Mouse (Mus musculus) CH12.LX (cell line): Measurements from ENCODE around the gene Cela1.

Source experiments
- CHD2 ChIP-seq: IDR thresholded peaks from 2 replicates; pipeline ENCODE4 v1.6.1; 2011; ENCODE audit warnings: low read length, improper control_type of control experiment
- CTCF ChIP-seq, 2 experiments: IDR thresholded peaks in 1 of 2; conservative IDR thresholded peaks in 1 of 2; 2 replicates each; pipeline ENCODE4 v1.5.1; 2011 to 2012; ENCODE audit warnings: low read depth in 2 of 2, low read length in 2 of 2, improper control_type of control experiment in 1 of 2, inconsistent platforms in 1 of 2, mild to moderate bottlenecking in 1 of 2, moderate library complexity in 1 of 2
- EP300 ChIP-seq: IDR thresholded peaks from 2 replicates; pipeline ENCODE4 v1.6.1; 2011; ENCODE audit warnings: low read length, improper control_type of control experiment
- ETS1 ChIP-seq: conservative IDR thresholded peaks from 2 replicates; pipeline ENCODE4 v1.6.1; 2012; ENCODE audit warnings: low read depth, mild to moderate bottlenecking, inconsistent platforms, low read length, improper control_type of control experiment, moderate library complexity
- JUN ChIP-seq: IDR thresholded peaks from 2 replicates; pipeline ENCODE4 v1.6.1; 2011; ENCODE audit warnings: low read depth, mild to moderate bottlenecking, low read length, improper control_type of control experiment, moderate library complexity; ENCODE audit not compliant: insufficient read depth
- MAX ChIP-seq: IDR thresholded peaks from 2 replicates; pipeline ENCODE4 v1.6.1; 2011; ENCODE audit warnings: low read length, improper control_type of control experiment
- MAZ ChIP-seq: IDR thresholded peaks from 2 replicates; pipeline ENCODE4 v1.6.1; 2012; ENCODE audit warnings: low read depth, mild to moderate bottlenecking, inconsistent platforms, low read length, improper control_type of control experiment, moderate library complexity
- NRF1 ChIP-seq: IDR thresholded peaks from 2 replicates; pipeline ENCODE4 v1.6.1; 2014; ENCODE audit warnings: low read depth, mild to moderate bottlenecking, inconsistent platforms, low read length, improper control_type of control experiment, moderate library complexity
- POLR2A ChIP-seq: IDR thresholded peaks from 2 replicates; pipeline ENCODE4 v1.6.1; 2011; ENCODE audit warnings: low read depth, mild to moderate bottlenecking, improper control_type of control experiment, low read length
- RAD21 ChIP-seq: IDR thresholded peaks from 2 replicates; pipeline ENCODE4 v1.6.1; 2011; ENCODE audit warnings: low read depth, mild to moderate bottlenecking, low read length, improper control_type of control experiment, moderate library complexity
- RCOR1 ChIP-seq: conservative IDR thresholded peaks from 2 replicates; pipeline ENCODE4 v1.6.1; 2012; ENCODE audit warnings: low read depth, mild to moderate bottlenecking, inconsistent platforms, low read length, improper control_type of control experiment
- USF2 ChIP-seq: conservative IDR thresholded peaks from 2 replicates; pipeline ENCODE4 v1.6.1; 2011; ENCODE audit warnings: low read depth, low read length, improper control_type of control experiment
- ZMIZ1 ChIP-seq: IDR thresholded peaks from 2 replicates; pipeline ENCODE4 v1.6.1; 2012; ENCODE audit warnings: low read depth, mild to moderate bottlenecking, inconsistent platforms, low read length, improper control_type of control experiment

GRCm38 (mm10) chr15:100678581-100678980 lies 9.1 kb downstream of the Cela1 start:
- TF ChIP-seq CTCF (conservative IDR thresholded peaks at IDR 0.05 in 1 of 2, IDR thresholded peaks at IDR 0.05 in 1 of 2; ENCODE audit: low read depth in 2 of 2, low read length in 2 of 2) (no peak), RAD21 (no peak), CHD2 (no peak), POLR2A (no peak), NRF1 (no peak), MAX (no peak), EP300 (no peak), ZMIZ1 (no peak), JUN (no peak), MAZ (no peak), USF2 (no peak), RCOR1 (no peak), ETS1 (no peak)
